Mouse (Mus musculus): ENCODE data around the gene Impg1.
"Not testable (repeated sequence)": the region's sequence is repeated elsewhere in the genome, so short reads cannot be mapped to it uniquely, and the experiment has no call there.

Gene Impg1

GRCm38 (mm10) chr9:80344451-80345000 lies 120.8 kb downstream of the Impg1 start:
- in situ Hi-C loops (cut with MboI, MseI): no loop called here

GRCm38 (mm10) chr9:80342520-80342919 lies 122.8 kb downstream of the Impg1 start:
- in situ Hi-C loops (cut with MboI, MseI): no loop called here

DNA sequence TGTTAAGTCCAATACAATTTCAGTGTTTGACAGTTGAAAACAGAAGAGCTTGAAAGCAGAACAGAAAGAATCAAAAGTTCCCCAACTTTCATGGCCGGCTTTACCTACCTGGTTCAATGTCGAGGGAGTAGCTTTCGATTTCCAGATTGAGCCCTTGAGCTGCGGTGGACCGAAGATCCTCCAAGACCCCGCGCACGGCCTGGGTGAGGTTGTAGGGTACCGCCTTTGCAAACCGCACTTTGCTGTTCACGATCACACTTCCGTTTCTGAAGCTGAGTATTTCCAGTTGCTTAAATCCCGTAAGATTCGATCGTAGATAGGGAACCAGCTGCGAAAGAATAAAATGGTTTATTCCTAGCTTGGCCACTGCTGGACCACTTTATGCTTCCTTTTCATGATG lies 123.5 kb downstream of the Impg1 start:
- in situ Hi-C loops (cut with MboI, MseI): no loop called here

DNA sequence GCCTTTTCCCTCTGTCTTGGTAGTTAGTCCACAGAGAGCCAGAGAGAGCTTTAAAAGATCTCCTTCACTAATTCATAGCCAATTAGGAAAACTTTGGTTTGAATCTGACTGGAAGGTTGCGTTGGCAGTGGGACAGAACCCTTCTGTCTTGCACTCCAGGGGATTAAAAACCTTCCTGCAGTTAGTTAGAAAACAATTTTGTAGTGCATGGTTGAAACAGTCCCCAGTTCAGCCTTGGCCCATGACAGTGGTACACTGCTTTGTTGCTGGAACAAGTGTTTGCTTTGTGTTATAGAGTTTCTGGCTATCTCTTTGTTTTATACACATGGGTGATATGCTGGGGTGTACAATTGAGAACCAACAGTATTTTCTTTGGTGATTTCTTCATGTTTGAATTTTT lies 124.4 kb downstream of the Impg1 start:
- in situ Hi-C loops (cut with MboI, MseI): no loop called here

DNA sequence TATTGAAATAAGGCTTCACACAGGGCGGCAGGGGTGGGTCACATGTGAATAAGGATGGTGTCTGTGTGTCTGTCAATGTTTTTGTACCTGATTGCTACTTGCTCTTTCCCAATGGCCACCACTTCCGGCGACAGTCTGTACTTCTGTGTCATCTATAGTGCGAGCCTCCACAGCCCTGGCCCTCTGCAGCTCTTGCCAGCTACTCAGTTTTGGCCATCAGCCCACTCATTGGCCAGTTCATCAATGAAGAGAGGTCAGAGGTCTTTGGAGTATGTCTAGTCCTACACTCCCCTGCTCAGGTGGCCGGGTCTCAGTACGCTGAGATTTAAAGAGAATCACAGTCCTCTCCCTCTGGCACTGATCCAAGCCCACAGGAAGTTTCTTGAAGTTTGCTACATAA lies 127.3 kb downstream of the Impg1 start:
- in situ Hi-C loops (cut with MboI, MseI): no loop called here

- in situ Hi-C loops (cut with MboI, MseI): no loop called here
Observed at GRCm38 (mm10) chr9:80335660-80336357, 129.5 kb downstream of the Impg1 start.

DNA sequence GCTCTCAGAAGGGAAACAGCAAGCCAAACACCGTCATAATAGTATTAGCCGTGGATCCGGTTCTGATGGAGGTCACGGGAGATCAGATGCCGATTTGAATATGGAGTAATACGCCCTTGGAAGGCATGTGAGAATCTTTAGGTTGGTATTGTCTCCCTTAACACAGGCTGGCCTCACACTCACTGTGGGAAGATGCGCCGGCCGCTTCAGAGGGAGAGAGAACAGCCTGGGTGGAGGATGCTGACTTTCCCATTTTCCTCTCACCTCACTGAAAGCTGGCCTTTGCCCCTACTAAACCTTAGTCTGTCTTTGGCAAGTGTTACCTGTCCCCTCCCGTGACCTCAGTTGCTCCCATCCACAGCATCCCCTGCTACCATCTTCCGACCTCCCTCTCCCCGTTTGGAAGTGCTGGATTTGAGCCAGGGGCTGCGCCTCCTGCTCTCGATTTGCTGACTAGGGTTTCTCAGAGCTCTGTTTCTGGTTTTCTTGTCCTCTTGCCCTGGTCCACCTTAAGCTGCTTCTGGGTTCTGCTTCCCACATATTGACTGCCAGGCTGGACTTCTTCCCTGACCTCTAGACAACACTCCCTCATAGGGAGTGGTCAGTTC lies 131.2 kb downstream of the Impg1 start:
- in situ Hi-C loops (cut with MboI, MseI): no loop called here

- in situ Hi-C loops (cut with MboI, MseI): no loop called here
Observed at GRCm38 (mm10) chr9:80333466-80333865, 131.8 kb downstream of the Impg1 start.

- in situ Hi-C loops (cut with MboI, MseI): no loop called here
Observed at GRCm38 (mm10) chr9:80332153-80332552, 133.1 kb downstream of the Impg1 start.

DNA sequence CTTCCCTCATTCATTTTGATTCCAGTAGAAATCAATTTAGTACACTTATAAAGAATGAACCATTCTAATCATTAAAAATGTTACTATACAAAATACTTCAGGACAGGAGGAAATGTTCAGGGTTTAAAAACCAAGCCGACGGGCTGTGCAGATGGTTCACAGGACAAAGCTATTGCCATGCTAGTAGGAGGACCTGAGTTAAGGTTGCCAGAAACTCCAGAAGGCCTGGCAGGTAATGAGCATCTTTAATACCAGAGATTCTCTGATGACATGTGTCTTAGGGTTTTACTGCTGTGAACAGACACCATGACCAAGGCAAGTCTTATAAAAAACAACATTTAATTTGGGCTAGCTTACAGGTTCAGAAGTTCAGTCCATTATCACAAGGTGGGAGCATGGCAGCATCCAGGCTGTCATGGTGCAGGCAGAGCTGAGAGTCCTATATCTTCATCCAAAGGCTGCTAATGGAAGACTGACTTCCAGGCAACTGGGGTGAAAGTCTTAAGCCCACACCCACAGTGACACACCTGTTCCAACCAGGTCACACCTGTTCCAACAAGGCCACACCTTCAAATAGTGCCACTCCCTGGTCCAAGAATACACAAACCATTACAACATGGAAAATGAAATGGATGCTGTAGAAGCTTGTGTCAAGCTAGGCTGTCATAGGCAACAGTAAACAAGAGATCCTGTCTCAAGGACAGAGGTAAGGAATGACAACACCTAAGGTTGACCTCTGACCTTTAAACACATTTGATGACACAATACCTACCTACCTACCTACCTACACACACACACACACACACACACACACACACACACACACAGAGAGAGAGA lies 144.0 kb downstream of the Impg1 start:
- in situ Hi-C loops (cut with MboI, MseI): not testable (repeated sequence)

DNA sequence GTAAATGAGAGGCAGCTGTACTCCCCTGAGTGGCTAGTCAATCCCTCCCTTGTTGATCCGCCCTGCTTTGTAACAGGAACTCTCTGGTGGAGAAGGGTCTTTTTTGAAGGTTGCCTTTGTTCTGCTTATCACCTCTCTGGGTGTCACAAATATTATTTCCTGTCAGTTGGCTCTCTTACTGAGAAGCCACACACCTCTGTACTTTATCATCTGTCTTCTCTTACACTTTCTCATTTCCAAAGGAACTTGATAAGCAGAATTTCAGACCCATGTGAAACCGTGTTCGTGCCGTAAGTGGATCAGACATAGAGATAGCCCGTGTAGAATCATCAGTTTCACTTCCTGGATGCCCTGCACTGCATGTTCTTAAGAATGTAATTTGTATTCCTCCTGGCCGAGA lies 147.3 kb downstream of the Impg1 start:
- in situ Hi-C loops (cut with MboI, MseI): no loop called here

GRCm38 (mm10) chr9:80315922-80316321 lies 149.4 kb downstream of the Impg1 start:
- in situ Hi-C loops (cut with MboI, MseI): no loop called here

DNA sequence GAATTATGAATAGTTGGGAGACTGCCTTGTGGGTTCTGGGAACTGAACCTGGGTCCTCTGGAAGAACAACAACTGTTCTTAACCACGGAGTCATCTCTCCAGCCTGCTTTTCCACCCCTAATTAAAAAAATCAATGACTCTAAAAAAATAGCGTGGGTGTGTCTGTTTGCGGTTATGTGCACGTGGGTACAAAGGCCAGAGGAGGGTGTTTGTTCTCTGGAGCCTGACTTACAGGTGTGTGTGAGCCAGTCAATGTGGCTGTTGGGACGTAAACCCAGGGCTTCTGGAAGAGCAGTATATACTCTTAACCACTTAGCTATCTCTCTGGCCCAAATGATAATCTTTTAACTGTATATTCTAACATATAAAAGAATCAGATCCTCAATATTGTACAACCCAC lies 151.7 kb downstream of the Impg1 start:
- in situ Hi-C loops (cut with MboI, MseI): no loop called here

DNA sequence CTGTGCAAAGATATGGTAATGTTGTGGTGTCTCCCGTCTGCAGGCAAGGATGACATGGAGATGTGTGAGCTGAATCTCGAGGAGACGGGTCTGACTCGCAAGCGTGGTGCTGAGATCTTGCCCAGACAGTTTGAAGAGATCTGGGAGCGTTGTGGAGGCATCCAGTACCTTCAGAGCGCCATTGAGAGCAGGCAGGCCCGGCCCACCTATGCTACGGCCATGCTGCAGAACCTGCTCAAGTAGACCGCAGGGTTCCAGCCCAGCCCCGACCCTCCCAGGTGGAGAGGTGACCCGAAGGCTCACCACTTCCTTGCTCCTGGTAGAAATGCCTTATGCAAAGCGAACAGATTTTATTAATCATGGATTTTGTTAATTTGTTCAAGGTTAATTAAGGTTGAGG lies 157.7 kb downstream of the Impg1 start:
- in situ Hi-C loops (cut with MboI, MseI): no loop called here

GRCm38 (mm10) chr9:80306853-80307252 lies 158.4 kb downstream of the Impg1 start:
- in situ Hi-C loops (cut with MboI, MseI): no loop called here

DNA sequence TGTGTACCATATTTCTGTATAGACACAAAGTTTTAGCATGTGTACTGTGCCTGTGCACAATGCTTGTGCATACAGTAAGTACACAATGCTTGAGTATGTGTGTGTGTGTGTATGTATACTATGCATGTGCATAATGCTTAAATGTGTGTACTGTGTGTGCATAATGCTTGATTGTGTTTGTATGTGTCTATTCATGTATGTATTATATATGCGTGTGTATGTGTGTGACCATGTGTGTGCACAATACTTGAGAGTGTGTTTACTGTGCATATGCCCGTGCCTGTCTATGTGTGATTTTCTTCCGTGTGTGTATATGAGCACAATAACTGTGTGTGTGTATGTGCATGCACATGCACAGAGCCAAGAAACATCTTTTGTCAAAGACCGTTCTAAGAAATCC lies 158.9 kb downstream of the Impg1 start:
- in situ Hi-C loops (cut with MboI, MseI): no loop called here

DNA sequence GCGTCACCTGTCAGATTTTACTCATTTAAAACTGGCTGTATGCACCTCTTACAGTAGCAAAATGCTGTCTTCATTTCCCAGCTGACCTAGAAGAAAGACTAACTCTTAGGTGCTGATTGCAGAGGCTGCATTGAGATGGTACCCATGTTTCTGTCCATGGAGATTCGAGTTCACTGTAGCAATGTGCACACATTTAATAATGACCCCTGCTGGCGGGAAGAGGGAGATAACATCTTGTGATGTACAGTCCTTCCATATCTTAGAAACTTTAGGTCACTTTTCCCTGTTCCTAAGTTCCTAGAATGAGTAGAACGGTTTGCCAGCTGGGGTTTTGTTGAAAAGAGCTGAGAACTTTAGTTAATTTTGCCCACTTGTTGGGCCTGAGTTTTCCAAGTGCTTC lies 161.8 kb downstream of the Impg1 start:
- in situ Hi-C loops (cut with MboI, MseI): no loop called here

DNA sequence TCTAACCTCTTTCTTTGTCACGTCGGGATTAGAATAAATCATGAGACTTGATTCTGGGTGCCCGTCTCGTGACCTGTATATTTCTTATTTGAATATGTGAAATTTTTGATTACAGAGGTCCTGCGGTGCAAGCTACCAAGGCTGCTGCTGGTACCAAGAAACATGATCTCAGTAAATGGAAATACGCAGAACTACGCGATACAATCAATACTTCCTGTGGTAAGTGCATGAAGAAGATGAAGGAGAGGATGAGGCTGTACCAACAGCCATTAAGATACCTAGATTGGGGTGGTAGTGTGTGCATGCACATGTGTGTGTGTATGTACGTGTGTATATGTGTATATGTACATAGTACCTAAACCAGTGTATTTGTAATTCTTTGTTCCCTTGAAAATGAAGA lies 166.2 kb downstream of the Impg1 start:
- in situ Hi-C loops (cut with MboI, MseI): no loop called here

DNA sequence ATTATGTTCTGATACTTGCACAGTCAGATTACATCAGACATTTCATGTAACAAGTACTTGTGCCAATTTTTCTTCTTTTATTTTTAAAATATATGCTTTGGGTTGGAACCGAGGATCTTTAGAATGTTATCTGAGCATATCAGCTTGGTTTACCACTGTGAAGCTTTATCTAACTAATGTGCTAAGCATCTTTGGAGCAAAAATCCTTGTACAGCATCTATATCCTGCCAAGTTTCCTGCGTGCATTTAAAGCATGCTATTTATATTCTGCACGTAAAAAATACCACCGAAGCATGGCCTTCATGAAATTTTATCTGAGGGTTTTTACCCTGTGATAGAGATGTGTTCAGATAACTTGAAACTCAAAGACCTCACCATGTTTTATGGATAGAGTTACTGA lies 169.2 kb downstream of the Impg1 start:
- in situ Hi-C loops (cut with MboI, MseI): no loop called here

- in situ Hi-C loops (cut with MboI, MseI): no loop called here
Observed at GRCm38 (mm10) chr9:80293056-80293584, 172.2 kb downstream of the Impg1 start.

GRCm38 (mm10) chr9:80286845-80287244 lies 178.4 kb downstream of the Impg1 start:
- in situ Hi-C loops (cut with MboI, MseI): loop anchor here (5.0 kb wide), 1 partner anchor 1335 kb away; no protein-coding TSS in a partner anchor

- in situ Hi-C loops (cut with MboI, MseI): loop anchor here (5.0 kb wide), 1 partner anchor 1338 kb away; no protein-coding TSS in a partner anchor
Observed at GRCm38 (mm10) chr9:80284539-80285174, 180.6 kb downstream of the Impg1 start.
